Mouse (Mus musculus): ENCODE data around the gene Lig4. TPM values are rescaled to one million over a fixed set of nuclear protein-coding genes. Genes with fewer than 3 reads are reported as not detected.

The Lig4 gene
- total RNA-seq (2021), result 1 to 10 TPM; 3.4 to 3.5 TPM
- long read RNA-seq, experiment 1, full-length matches to known transcripts, result 1 of 3 reads
- long read RNA-seq, experiment 1, partial matches to known transcripts, result 0 of 3 reads
- long read RNA-seq, experiment 1, other reads (novel, unspliced or antisense), result 2 of 3 reads
- long read RNA-seq, experiment 2, full-length matches to known transcripts, result 1 of 1 reads
- long read RNA-seq, experiment 2, partial matches to known transcripts, result 0 of 1 reads
- long read RNA-seq, experiment 2, other reads (novel, unspliced or antisense), result 0 of 1 reads

DNA sequence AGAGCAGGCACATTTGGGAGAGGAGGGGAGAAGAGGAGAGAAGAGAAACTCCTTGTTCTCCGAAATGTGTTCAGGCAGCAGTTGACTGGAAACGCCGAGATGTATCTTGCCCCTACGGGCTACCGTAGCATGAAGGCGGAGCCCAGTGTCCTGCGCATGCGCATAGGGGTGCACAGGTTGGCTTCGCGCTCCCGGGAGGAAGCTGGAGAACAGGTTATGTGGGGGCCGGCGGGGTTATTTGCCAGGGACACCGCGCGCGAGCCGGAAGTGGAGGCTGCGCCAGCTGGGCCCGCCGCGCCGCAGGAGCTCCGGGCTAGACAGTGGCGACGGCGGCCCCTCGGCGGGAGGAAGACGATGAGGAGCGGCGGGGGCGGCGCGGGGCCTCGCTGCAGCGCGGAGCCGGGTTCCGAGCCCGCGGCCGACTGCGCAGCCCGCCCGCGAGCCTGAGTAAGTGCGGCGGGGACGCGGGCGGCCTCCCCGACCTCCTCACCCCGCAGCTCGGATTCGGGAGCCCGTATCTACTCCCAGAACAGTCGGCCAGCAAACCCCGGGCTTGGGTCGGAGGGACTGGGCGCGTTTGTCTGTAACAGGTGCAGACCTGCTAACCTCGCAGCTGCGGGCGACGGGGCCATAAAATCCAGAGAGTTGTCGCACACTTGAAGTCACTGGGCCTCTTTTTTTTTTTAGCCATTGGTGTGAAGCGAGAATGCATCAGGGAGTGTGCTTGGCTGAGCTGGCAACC, at the start of gene Lig4, which contains the start of gene Abhd13:
Lig4 (minus strand) TSS at position 114 of the 742 bp plus-strand sequence.
Abhd13 (plus strand) TSS at position 135 of the 742 bp plus-strand sequence.
- peak; percentile 99 for DNase-seq
- intact Hi-C loops (cut with DNase I; ENCODE audit: low total_unique reads), result loop anchor here (10.0 kb wide), 1 partner anchor 427 kb away; no protein-coding TSS in a partner anchor

DNA sequence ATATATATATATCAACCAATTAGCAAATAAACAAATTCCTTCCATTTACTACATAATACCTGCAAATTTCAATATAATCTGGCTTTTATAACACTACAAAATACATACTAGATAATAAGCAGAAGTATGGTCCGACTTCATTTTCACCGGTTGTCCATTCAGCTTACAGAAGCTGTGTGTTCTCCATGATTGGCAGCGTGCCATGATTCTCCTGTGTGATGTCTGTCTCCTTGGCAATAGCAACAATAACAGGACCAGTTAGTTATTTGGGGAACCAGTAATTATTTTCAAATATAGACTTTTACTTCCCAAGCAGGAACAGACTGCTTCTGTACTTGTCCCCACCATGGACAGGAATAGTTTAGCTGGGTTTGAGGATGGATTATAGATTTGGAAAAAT, 39.7 kb upstream of the Lig4 start:
- intact Hi-C loops (cut with DNase I; ENCODE audit: low total_unique reads), result no loop called here
- DNase-seq, result no peak

DNA sequence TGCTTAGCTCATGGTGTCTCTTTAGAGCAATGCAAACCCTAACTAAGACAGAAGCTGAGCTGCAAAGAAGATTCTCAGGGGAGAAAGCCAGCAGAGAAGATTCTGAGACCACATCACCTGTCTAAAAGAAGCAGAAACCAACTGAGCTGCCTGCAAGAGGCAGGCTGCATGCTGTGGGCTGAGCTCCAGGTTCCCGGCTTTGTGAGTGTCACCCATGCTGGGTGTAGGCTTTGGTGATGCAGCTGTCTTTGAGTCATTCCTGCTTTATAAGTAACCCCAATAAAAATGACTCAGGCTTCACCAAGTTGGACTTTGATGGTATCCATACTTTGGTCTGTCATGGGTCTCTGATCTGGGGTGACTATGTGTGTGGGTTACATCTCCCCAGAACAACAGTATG, 38.8 kb upstream of the Lig4 start:
- no peak for DNase-seq

DNA sequence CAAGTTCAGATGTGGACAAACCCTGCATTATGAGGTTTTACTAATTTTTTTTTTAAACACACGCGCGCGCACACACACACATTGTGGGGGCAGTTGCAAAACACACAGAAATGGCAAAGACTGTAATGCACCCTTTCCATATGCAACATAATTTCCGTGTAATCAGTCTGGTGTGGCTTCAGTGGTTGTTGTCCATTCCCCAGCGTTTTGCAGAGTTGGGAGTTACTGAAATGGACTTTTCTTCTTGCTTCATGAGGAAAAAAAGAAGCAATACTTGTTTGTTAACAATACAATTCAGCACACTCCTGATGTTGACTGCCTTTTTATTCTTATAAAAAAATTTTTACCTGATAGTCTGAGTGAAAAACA, 30.2 kb upstream of the Lig4 start:
- intact Hi-C loops (cut with DNase I; ENCODE audit: low total_unique reads), result no loop called here
- no peak for DNase-seq

More for the DNA sequence above, 38.8 kb upstream of the Lig4 start:
- intact Hi-C loops (cut with DNase I; ENCODE audit: low total_unique reads), result no loop called here

DNA sequence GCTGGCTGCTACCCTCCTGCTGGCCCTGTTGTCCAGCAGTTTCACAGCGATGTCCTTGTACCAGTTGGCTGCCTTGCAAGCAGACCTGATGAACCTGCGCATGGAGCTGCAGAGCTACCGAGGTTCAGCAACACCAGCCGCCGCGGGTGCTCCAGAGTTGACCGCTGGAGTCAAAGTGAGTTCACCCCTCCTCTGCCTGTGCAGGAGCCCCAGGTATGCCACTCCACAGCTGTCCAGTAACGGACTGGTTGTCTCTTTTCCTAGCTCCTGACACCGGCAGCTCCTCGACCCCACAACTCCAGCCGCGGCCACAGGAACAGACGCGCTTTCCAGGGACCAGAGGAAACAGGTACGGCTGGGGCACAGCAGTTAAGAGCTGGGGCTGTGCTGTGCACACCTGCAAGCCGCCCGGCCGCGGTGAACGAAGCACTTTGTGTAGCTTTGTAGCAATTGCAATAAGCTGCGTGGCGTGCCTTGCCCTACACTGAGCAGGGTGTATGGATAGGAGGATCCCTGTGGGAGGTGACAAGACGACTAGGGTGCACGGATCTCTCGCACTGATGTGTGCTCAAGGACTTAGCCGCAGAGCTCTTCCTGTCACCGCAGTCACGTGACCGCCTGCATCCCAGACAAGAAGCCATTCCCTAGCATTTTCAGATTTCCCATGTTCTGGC, 29.6 kb upstream of the Lig4 start:
- DNase-seq, result peak; percentile 9
- intact Hi-C loops (cut with DNase I; ENCODE audit: low total_unique reads), result no loop called here

DNA sequence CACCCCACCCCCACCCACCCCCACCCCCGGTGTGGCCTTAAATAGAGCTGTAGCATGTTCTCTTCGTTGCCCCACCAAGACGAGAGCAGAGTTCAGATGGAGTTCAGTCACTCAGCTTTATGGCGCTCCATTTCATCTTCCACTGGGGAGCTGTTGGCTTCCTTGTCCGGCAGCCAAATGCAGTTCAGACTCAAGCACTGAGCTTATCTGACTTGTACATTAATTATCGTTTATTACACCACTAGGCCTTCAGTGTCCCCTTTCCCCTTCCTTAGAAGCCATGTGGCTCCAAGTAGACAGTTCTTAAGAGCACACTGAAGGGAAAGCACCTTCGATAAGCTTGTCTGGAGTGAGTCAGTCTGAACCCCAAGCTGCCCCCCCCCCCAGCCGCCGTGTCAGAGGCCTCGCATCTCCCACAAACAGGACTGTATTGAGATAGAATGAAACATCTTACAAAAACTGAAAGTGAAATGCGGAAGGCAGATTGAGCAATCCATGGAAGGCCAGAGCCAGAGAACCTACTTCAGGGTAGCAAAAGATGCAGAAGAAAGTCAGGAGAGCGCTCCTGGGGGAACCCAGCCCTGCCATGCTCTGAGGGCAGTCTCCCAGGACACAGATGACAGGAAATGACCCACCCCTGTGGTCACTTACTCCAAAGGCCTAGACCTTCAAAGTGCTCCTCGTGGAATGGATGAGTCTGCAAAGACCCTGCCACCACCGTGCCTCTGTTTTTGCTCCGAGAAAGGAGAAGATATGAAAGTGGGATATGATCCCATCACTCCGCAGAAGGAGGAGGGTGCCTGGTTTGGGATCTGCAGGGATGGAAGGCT, 28.9 kb upstream of the Lig4 start, which contains the start of gene Tnfsf13b:
Tnfsf13b (plus strand) TSS at position 312 of the 830 bp plus-strand sequence.
- intact Hi-C loops (cut with DNase I; ENCODE audit: low total_unique reads), result no loop called here
- DNase-seq, result no peak

DNA sequence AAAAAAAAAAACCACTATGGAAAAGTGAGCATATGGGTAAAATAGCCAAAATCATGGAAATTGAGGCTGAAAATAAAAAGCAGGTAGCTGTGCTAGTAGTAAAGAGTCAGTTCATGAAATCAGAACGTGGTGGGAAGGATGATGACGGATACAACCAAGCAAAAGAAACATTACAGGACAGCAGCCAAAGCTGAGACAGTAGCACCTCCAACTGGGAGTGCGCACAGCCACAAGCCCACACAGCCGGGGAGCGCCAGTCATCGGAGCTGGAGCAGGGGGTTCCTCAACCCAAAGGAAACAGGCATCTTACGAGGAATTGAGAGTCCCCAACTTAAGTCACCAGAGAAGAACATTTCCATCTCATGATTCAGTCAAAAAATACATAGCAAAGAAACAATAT, 26.6 kb upstream of the Lig4 start:
- DNase-seq, result no peak
- intact Hi-C loops (cut with DNase I; ENCODE audit: low total_unique reads), result no loop called here

DNA sequence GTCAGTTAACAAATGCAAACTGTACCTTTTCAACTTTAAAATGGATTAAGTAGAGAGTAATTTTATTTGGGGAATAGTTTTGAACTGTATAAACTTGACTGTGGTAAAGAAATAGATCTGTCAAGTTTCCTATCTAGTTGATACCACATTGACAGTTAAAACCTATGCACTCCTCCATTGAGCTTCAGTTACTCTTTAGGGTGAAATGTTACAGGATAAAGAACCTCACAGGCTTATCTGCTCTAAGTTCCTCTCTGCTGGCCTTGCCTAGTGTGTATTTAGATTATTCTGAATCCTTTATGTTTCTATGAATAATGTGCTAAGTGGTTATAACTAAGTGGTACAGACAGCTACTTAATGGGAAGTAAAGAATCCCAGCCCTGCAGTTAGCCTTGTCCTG, 2.7 kb upstream of the Lig4 start:
- intact Hi-C loops (cut with DNase I; ENCODE audit: low total_unique reads), result no loop called here
- no peak for DNase-seq

DNA sequence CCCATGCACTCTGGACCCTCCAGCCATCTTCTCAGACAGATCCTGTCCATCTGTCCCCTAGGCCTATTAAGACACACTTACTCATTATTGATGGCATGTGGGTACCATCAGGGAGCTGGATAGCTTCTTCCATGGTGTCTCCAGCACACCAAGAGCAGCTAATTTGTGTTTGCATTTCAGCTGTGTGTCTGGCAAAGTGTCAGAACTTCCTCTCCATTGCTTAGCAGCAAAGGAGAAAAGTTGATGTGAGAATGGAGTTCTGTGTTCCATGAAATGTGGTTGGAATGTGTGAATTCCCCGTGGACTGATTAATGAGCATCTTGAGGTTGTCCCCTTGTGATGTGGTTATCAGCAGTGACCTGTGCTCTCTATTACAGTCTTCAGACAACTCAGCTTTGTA, 2.3 kb upstream of the Lig4 start:
- DNase-seq, result no peak

DNA sequence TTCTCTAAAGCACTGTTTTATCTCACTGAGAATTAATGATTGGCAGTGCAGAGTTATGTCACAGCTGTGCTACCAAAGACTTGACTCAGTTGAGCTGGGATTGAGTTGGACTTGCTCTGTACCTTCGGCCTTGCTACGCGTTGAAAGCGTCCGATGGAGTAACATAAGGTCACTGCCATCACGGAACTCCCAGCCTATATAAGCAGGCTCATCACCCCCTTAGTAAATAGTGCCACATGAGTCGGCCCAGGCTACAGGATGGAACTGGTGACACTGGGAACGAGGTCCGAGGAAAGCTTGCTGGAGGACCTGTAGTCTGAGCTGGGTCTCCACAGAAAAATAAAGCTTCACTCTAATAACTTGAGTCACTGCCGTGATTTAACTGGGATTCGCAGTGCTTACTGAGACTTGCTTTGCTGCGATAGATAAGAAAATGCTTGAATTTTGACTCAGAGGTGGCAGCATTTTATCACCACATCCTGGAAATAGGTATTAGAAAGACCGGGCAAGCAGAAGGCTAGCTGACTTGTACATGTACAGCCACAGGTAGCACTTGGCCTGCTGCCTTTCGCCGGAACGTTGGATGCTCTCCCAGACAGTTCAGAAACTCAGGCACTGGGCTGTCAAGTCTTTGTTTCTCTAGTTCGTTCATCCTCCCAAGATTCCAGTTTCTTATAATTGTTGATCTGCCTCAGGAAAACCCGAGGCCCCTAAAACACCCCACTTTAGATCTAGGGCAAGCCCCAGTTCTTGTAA, 1.2 kb upstream of the Lig4 start:
- intact Hi-C loops (cut with DNase I; ENCODE audit: low total_unique reads), result loop anchor here (10.0 kb wide), 1 partner anchor 426 kb away; no protein-coding TSS in a partner anchor
- no peak for DNase-seq

More for the DNA sequence above, 2.3 kb upstream of the Lig4 start:
- intact Hi-C loops (cut with DNase I; ENCODE audit: low total_unique reads), result loop anchor here (10.0 kb wide), 1 partner anchor 425 kb away; no protein-coding TSS in a partner anchor

DNA sequence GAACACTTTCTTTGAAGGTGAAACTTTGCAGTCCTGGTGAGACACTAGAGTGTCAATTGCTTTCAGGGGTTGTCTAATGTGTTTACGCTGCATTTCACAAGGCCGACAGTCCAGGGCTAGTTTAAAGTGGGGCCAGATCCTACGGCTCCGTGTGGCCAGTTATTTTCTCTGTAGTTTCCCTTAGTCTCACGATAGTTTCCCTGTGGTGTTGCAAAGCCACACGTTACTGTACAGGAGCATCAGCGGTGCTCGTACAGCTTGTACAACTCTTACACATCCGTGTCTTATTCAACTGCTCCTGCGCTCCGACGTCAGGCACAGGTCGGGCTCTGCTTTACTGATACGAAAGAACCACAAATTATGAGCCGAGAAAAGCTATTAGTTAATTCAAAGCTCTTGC, 470 bp downstream of the Lig4 start:
- intact Hi-C loops (cut with DNase I; ENCODE audit: low total_unique reads), result loop anchor here (10.0 kb wide), 1 partner anchor 428 kb away; no protein-coding TSS in a partner anchor
- no peak for DNase-seq

DNA sequence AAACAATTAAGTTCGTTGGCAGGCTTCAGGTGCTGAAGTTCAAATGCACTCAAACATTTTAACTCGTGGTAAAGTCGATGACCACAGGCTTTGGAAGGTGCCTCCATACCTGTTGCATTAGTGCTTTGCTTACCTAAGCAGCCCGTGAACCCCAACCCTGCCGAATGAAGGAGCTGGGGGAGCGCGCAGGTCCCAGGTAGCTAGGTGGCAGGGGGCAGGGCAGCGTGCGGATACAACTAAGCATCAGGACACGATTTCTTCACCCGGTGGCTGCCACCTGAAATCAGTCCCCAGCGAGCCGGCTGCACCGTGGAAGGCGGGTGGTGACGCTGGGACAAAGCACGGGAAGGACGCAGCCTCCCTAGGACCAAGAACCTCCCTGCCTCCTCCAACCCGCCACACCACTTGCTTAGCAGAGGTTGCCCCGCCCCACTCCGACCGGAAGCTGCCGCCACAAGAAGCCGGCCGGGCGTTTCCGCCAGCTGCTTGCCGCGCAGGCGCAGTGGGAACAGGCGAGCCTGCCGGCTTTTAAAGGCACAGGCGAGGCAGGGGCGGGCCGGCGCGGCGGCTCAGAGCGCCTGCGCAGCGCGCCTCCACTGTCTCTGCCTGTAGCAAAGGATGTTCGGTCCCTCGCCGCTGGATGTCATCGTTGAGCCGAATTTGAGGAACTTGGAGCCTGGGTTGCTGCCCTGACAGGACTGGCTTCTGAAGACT, 1.4 kb downstream of the Lig4 start:
- peak; percentile 99 for DNase-seq
- intact Hi-C loops (cut with DNase I; ENCODE audit: low total_unique reads), result loop anchor here (10.0 kb wide), 1 partner anchor 429 kb away; no protein-coding TSS in a partner anchor

DNA sequence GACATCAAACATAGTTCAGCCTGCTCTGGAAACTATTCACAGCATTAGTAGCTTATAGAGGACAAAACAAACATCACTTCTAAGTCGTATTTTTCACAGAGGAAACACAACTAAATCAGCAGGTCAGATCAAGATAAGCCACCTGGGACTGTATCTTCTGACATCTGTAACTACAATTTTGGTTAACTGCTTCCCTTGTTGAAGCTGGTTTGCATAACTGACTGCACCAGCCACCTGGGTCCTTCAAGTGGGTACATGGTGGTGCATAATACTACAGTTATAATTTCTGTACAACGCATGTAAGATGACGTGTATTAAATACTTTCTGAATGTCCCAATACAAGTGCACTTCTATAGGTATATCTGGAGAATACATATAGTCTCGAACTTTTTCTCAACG, 2.2 kb downstream of the Lig4 start:
- intact Hi-C loops (cut with DNase I; ENCODE audit: low total_unique reads), result loop anchor here (10.0 kb wide), 1 partner anchor 430 kb away; no protein-coding TSS in a partner anchor

DNA sequence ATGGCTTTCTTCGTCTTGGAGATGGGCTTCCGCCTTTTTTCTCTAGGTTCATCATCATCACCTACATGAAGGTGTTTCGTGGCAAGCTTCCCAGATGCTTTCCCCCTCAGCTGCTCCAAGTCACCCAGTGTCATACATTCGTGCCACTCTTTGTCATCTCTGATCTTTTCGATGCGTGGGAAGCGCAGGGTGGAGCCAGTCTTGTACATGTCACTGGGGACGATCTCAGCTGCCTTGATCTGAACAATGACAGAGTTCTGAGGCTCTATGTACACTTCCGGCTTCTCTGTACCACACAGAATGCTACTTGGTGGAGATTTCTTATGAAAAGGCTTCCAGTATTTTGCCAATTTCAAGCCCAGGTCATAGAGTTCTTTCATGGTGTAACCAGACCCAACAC, 5.6 kb downstream of the Lig4 start:
- DNase-seq, result no peak
- intact Hi-C loops (cut with DNase I; ENCODE audit: low total_unique reads), result loop anchor here (10.0 kb wide), 1 partner anchor 433 kb away; no protein-coding TSS in a partner anchor

More for the DNA sequence above, 2.2 kb downstream of the Lig4 start:
- no peak for DNase-seq

DNA sequence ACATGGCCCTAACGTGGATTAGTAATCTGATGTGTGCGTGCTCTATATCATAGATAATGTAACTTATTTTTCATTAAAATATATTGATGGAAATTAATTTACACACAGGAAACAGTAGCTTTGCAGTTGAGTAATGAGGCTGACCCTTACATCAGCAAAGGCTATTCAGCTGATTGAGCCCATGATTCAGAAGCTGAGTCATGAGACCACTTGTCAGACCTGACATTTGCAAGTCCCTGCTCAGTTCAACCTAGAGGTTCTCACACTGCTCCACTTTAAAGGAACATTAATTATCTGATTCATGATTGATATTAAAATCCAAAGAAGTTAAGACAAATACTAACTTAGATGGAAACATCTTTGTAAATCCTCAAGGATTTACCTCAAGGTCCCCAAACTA, 17.6 kb downstream of the Lig4 start:
- intact Hi-C loops (cut with DNase I; ENCODE audit: low total_unique reads), result no loop called here
- DNase-seq, result no peak

DNA sequence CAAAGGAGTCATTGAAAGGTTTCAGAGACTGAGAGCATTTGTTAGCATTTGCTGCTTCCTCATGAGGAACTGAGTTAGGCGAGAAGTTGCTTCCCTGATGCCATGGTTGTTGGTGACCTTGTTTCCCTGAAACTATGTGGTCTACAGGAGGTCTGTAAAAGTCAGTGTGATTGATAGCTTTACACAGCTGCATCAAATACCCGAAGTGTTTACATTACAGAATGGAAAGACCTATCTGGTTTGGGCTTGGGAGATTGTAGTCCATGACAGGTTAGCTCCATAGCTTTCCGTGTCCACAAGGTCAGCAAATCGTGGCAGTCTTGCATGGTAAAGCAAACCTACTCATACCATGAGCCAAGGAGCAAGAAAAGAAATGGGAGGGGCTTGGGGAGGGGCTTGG, 19.1 kb downstream of the Lig4 start:
- intact Hi-C loops (cut with DNase I; ENCODE audit: low total_unique reads), result no loop called here
- no peak for DNase-seq

DNA sequence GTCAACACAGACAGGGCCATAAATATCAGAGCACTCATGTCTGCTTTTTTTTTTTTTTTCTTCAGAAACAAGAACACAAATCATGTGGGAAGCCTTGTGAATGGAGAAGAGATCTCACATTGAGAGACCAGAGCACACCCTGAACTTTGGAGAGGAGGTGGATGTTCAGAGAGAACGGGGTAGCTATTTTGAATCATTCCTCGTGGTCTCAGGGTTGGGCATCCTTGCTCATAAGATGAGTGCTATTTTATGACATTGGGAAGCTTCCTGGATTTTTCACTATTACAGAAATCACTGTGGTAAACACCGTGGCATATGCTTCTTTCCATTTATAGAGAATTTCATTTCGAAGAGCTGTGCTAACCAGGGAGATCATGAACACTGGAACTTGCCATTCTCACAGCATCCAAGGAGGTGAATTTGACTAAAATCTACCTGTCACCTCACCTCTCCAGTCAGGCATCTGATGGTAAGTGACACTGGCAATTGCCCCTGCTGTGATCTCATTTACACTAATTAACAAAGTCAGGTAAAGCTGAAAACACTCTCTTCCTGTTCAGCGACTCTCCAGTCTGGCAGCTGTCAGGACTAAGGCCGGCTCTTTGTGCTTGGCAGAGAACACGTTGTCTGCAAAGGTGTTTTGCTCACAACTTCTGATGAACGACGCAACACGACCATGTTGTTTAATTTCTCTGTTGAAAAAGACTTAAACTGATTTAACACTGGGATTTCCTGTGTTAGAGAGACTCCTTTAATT, 28.2 kb downstream of the Lig4 start:
- intact Hi-C loops (cut with DNase I; ENCODE audit: low total_unique reads), result no loop called here
- no peak for DNase-seq

Measured in gastrocnemius, postnatal 14 days (tissue).